In the genomic region with DNA sequence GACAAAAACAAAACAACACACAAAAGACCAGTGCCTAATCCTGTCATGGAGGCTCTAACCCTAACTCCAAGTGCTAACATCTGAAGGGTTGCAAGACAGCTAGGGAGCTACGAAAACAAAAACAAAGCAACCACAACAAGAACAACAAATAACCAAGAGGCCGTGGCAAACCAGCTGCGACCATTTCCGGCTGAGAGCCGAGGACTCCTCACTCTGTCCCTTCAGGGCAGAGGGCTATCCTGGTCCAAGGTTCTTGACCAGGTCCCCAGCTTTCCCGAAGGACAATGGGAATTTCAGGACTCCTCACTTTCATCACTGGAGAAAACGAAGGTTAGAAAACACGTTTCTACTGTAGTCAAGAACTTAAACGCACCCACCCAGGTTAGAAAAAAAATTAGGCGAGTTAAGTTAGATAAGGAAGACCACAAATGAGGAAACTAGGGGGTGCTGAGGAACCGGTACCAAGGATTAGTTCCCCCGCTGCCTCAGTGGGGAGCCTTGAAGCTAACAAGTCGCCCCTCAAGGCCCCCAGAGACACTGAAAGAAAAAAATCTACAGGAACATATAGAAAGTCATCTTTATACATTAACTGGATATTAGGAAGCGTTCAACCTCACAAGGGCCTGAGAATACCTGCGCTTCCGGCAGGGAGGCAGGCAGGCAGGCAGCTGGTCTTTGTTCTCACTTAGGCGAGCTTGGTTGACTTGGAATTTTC, we compare ENCODE assay signal across 18 mouse cellular contexts. TPM values are rescaled to one million over a fixed set of nuclear protein-coding genes. Genes with fewer than 3 reads are reported as not detected.
DNase-seq lines count a peak whose midpoint lies in the region; ATAC-seq and TF ChIP-seq lines count a peak whose summit lies in the region.
"Had no signal": no experiment of that assay in that cellular context is flagged by ENCODE, and none has a peak within 500 bp of the region (broad histone marks: within the 10 kb centered on the region; RNA-seq: fewer than 3 reads in every experiment).

No protein-coding gene starts in this region.

- no peak overlapping the region for H3K9ac ChIP-seq in intestine, embryonic 14.5 days (ENCODE audit: low read length)
- no peak overlapping the region for H3K9ac ChIP-seq in intestine, embryonic 16.5 days (ENCODE audit: low read depth, low read length)
- no peak overlapping the region for H3K9ac ChIP-seq in MEL (ENCODE audit: control insufficient read depth, low read depth, low read length, poor library complexity, severe bottlenecking)
- H3K9ac ChIP-seq in limb, embryonic 12.5 days (replicated peaks), result no peak overlapping the region
- H3K9ac ChIP-seq: neural tube, embryonic 12.5 days had no signal

- no peak for ATAC-seq in intestine, embryonic 14.5 days (replicated peaks; ENCODE audit: low FRiP score, low TSS enrichment, low read depth)
- no peak for ATAC-seq in intestine, embryonic 16.5 days
- ATAC-seq in limb, embryonic 12.5 days (ENCODE audit: insufficient number of reproducible peaks, insufficient read depth, low FRiP score, low TSS enrichment, low read depth), result no peak
- ATAC-seq: hindbrain, embryonic 16.5 days had no signal

- DNase-seq in intestine, embryonic 14.5 days (ENCODE audit: low spot score), result peak; percentile 63
- DNase-seq in MEL (ENCODE audit: low read depth, low spot score) (peak; percentile 5), MEL-GATA-1-ER (ENCODE audit: extremely low read depth, low read depth) (peak; percentile 30), adipocyte (ENCODE audit: low spot score) (no peak)
- no peak for DNase-seq in yolk sac, embryonic 10.5 days (ENCODE audit: low spot score)
- DNase-seq: adrenal gland, adult 2 months; cerebellum, adult 11-12 months; gastrocnemius, postnatal 14 days; heart, postnatal 14 days; kidney, adult 2 months; kidney, postnatal 25 days; lung, adult 18-20 months; lung, postnatal 36 days had no signal

- H3K27ac ChIP-seq in intestine, embryonic 14.5 days (ENCODE audit: low read depth), result no peak overlapping the region
- no peak overlapping the region for H3K27ac ChIP-seq in intestine, embryonic 16.5 days (ENCODE audit: low read length)
- no peak overlapping the region for H3K27ac ChIP-seq in MEL (ENCODE audit: control insufficient read depth, low read depth, low read length)
- no peak overlapping the region for H3K27ac ChIP-seq in limb, embryonic 12.5 days
- H3K27ac ChIP-seq: neural tube, embryonic 12.5 days had no signal

- H3K36me3 ChIP-seq in intestine, embryonic 14.5 days (ENCODE audit: control insufficient read depth, insufficient read depth, low read length), result no peaks in the 10 kb centered on the region
- no peaks in the 10 kb centered on the region for H3K36me3 ChIP-seq in intestine, embryonic 16.5 days (ENCODE audit: control insufficient read depth, insufficient read depth, low read length)
- H3K36me3 ChIP-seq in MEL (ENCODE audit: control insufficient read depth in 1 of 2, insufficient read depth in 2 of 2, low read length in 2 of 2), result no peaks in the 10 kb centered on the region
- H3K36me3 ChIP-seq in limb, embryonic 12.5 days, result no peaks in the 10 kb centered on the region
- H3K36me3 ChIP-seq: neural tube, embryonic 12.5 days had no signal

- no peak for TF ChIP-seq POLR2A in MEL (IDR thresholded peaks at IDR 0.05; ENCODE audit: control insufficient read depth in 1 of 2, insufficient read depth in 1 of 2, low read depth in 1 of 2, low read length in 2 of 2, poor library complexity in 1 of 2)

- TF ChIP-seq CTCF in MEL (IDR thresholded peaks at IDR 0.05 in 2 of 3, conservative IDR thresholded peaks at IDR 0.05 in 1 of 3; ENCODE audit: control insufficient read depth in 1 of 3, insufficient read depth in 1 of 3, low read depth in 2 of 3, low read length in 3 of 3, poor library complexity in 1 of 3, severe bottlenecking in 1 of 3), result no peak

- WGBS in intestine, embryonic 14.5 days, result 3% methylated on average over 17 of the region's 17 CpGs
- WGBS in intestine, embryonic 16.5 days, result 2% methylated on average over 17 of the region's 17 CpGs
- under 1% methylated on average over 17 of the region's 17 CpGs for WGBS in limb, embryonic 12.5 days

- no peak overlapping the region for H3K4me3 ChIP-seq in intestine, embryonic 14.5 days (ENCODE audit: low read depth, low read length)
- H3K4me3 ChIP-seq in intestine, embryonic 16.5 days (ENCODE audit: low read length), result no peak overlapping the region
- H3K4me3 ChIP-seq in MEL (ENCODE audit: control insufficient read depth in 1 of 2, insufficient read depth in 1 of 2, low read depth in 2 of 2, low read length in 2 of 2), result no peak overlapping the region
- H3K4me3 ChIP-seq in limb, embryonic 12.5 days (replicated peaks), result peak overlapping the region; percentile 11; the same call in 1 of the 2 replicates
- H3K4me3 ChIP-seq: neural tube, embryonic 12.5 days had no signal

- TF ChIP-seq RAD21 in MEL (IDR thresholded peaks at IDR 0.05; ENCODE audit: low read depth, low read length), result no peak

- peaks cover 6% of the 10 kb centered on the region for H3K4me1 ChIP-seq in intestine, embryonic 14.5 days (replicated peaks; ENCODE audit: control insufficient read depth, insufficient read depth, low read length)
- H3K4me1 ChIP-seq in intestine, embryonic 16.5 days (ENCODE audit: control insufficient read depth, insufficient read depth, low read length), result peaks cover 10% of the 10 kb centered on the region; the same call in 1 of the 2 replicates
- no peaks in the 10 kb centered on the region for H3K4me1 ChIP-seq in MEL (ENCODE audit: control insufficient read depth in 1 of 2, insufficient read depth in 2 of 2, low read length in 2 of 2)
- peaks cover 27% of the 10 kb centered on the region for H3K4me1 ChIP-seq in limb, embryonic 12.5 days (replicated peaks)

- H3K79me2 ChIP-seq in MEL (ENCODE audit: control insufficient read depth, insufficient read depth, low read length, poor library complexity), result no peaks in the 10 kb centered on the region

- no peaks in the 10 kb centered on the region for H3K9me3 ChIP-seq in intestine, embryonic 14.5 days (ENCODE audit: control insufficient read depth, low read length)
- H3K9me3 ChIP-seq in intestine, embryonic 16.5 days (ENCODE audit: control insufficient read depth, low read length), result no peaks in the 10 kb centered on the region
- H3K9me3 ChIP-seq in MEL (replicated peaks; ENCODE audit: insufficient read depth, low read length), result no peaks in the 10 kb centered on the region
- H3K9me3 ChIP-seq in limb, embryonic 12.5 days, result no peaks in the 10 kb centered on the region
- H3K9me3 ChIP-seq: neural tube, embryonic 12.5 days had no signal

- no peak overlapping the region for H3K4me2 ChIP-seq in intestine, embryonic 14.5 days (ENCODE audit: low read length)
- no peak overlapping the region for H3K4me2 ChIP-seq in intestine, embryonic 16.5 days (ENCODE audit: low read depth, low read length)
- peak overlapping the region; percentile 73 for H3K4me2 ChIP-seq in limb, embryonic 12.5 days

- no peak for TF ChIP-seq EP300 in MEL (IDR thresholded peaks at IDR 0.05; ENCODE audit: low read depth in 1 of 2, low read length in 2 of 2)

- H3K27me3 ChIP-seq in intestine, embryonic 14.5 days (replicated peaks; ENCODE audit: control insufficient read depth, insufficient read depth, low read length), result peaks cover 100% of the 10 kb centered on the region
- peaks cover 94% of the 10 kb centered on the region for H3K27me3 ChIP-seq in intestine, embryonic 16.5 days (replicated peaks; ENCODE audit: control insufficient read depth, insufficient read depth, low read length)
- no peaks in the 10 kb centered on the region for H3K27me3 ChIP-seq in MEL (ENCODE audit: control insufficient read depth in 1 of 2, insufficient read depth in 2 of 2, low read length in 2 of 2)
- peaks cover 98% of the 10 kb centered on the region for H3K27me3 ChIP-seq in limb, embryonic 12.5 days

TF ChIP-seq in MEL, 35 proteins besides CTCF, POLR2A, EP300 and RAD21:
- TF ChIP-seq KAT2A (conservative IDR thresholded peaks at IDR 0.05; ENCODE audit: low read depth, low read length) (no peak), ZNF384 (IDR thresholded peaks at IDR 0.05; ENCODE audit: low read depth, low read length) (peak; percentile 20; the same call in 1 of the 2 replicates)

RNA-seq across cellular contexts. Expression of a gene that starts 1.5 kb away (rescaled TPM):
- polyA plus RNA-seq in intestine, embryonic 14.5 days (2014; fragmentation: Nextera tagmentation; extraction: Ambion mirVana), result 0.18 TPM in 1 of 2 replicates, not detected in the other
- 0.11 and 0.12 TPM in 2 replicates for polyA plus RNA-seq in intestine, embryonic 16.5 days (2015; fragmentation: Nextera tagmentation; extraction: Ambion mirVana)
- not detected in 2 replicates for total RNA-seq in MEL (2012; rRNA removed)
- not detected for polyA plus RNA-seq in MEL (2012; ENCODE audit: insufficient read depth in 1 of 2, insufficient read length in 2 of 2, low read depth in 1 of 2, low replicate concordance in 2 of 2, missing spikeins in 1 of 2)
- 14.2 and 20.7 TPM in 2 replicates for polyA plus RNA-seq in limb, embryonic 12.5 days (2016; fragmentation: Nextera tagmentation; extraction: Ambion mirVana)
- polyA plus RNA-seq: hindbrain, embryonic 16.5 days; midbrain, postnatal 0 days had no signal

Comparison
In these comparisons a context has a peak if more than half of its experiments do, and no peak if none do; other contexts are left out.
1. DNase-seq: peak in intestine, embryonic 14.5 days (single experiment), MEL (single experiment) and MEL-GATA-1-ER (single experiment); none in yolk sac, embryonic 10.5 days (single experiment) and adipocyte (single experiment).
2. RNA of a gene that starts 1.5 kb away (polyA plus RNA-seq): 14.2 to 20.7 TPM in limb, embryonic 12.5 days; 0.18 TPM in intestine, embryonic 14.5 days, 0.11 to 0.12 TPM in intestine, embryonic 16.5 days and not detected in MEL; every median in the first group is over 10 times any median in the second.